Mouse (Mus musculus) C2C12 (cell line): Measurements from ENCODE around the gene Ptprn2. TPM values are rescaled to one million over a fixed set of nuclear protein-coding genes. Genes with fewer than 3 reads are reported as not detected.

Experiments
- H3K27me3 ChIP-seq: one replicate; pipeline ENCODE4 v1.6.1; 2011; ENCODE audit not compliant: control insufficient read depth, insufficient read depth, insufficient read length
- H3K36me3 ChIP-seq: one replicate; pipeline ENCODE4 v1.6.1; 2011; ENCODE audit not compliant: control insufficient read depth, insufficient read depth
- H3K4me3 ChIP-seq: one replicate; pipeline ENCODE4 v1.5.1; 2011; ENCODE audit warnings: mild to moderate bottlenecking, control low read depth; ENCODE audit not compliant: poor library complexity, insufficient read depth, severe bottlenecking
- H3K79me2 ChIP-seq: one replicate; pipeline ENCODE4 v1.6.1; 2011; ENCODE audit not compliant: control insufficient read depth, insufficient read depth
- H3K79me3 ChIP-seq: one replicate; pipeline ENCODE4 v1.6.1; 2011; ENCODE audit warnings: low read depth, control low read depth
- H3ac ChIP-seq: one replicate; pipeline ENCODE3; 2011; ENCODE audit warnings: low read depth; ENCODE audit not compliant: control insufficient read depth, insufficient read length
- CEBPB ChIP-seq: IDR thresholded peaks from one replicate; pipeline ENCODE4 v1.6.1; 2011; ENCODE audit warnings: low read depth, mild to moderate bottlenecking, control low read depth, moderate library complexity
- CTCF ChIP-seq: IDR thresholded peaks from one replicate; pipeline ENCODE4 v1.5.1; 2011; ENCODE audit not compliant: control insufficient read depth, insufficient read depth, insufficient read length
- FOSL1 ChIP-seq: IDR thresholded peaks from one replicate; pipeline ENCODE4 v1.8.0; 2011; ENCODE audit warnings: mild to moderate bottlenecking, low read length; ENCODE audit not compliant: poor library complexity, insufficient read depth, severe bottlenecking
- MAX ChIP-seq: IDR thresholded peaks from one replicate; pipeline ENCODE4 v1.6.1; 2011; ENCODE audit warnings: mild to moderate bottlenecking, control low read depth
- MYOD1 ChIP-seq: IDR thresholded peaks from one replicate; pipeline ENCODE4 v1.6.1; 2011; ENCODE audit warnings: low read depth; ENCODE audit not compliant: control insufficient read depth, insufficient read length
- MYOG ChIP-seq: IDR thresholded peaks from one replicate; pipeline ENCODE4 v1.6.1; 2011; ENCODE audit not compliant: control insufficient read depth, insufficient read length; ENCODE audit errors: extremely low read depth
- USF1 ChIP-seq: IDR thresholded peaks from one replicate; pipeline ENCODE4 v1.6.1; 2011; ENCODE audit warnings: low read depth, mild to moderate bottlenecking, control low read depth, moderate library complexity
- polyA plus RNA-seq: library from polyadenylated mRNA; unstranded; fragments of >200 nt; fragmentation: generic; extraction: Trizol; gene quantifications from one replicate; pipeline ENCODE4 v1.2.1, GENCODE M21; 2012; ENCODE audit warnings: missing spikeins

Gene Ptprn2
- polyA plus RNA-seq, 1 experiment: 0.41 TPM

GRCm38 (mm10) chr12:116641339-116642190 lies 156.0 kb downstream of the Ptprn2 start:
- Histone ChIP-seq H3K79me2 (no peaks in the 10 kb centered on the region), H3K79me3 (no peaks in the 10 kb centered on the region), H3K4me3 (no peak overlapping the region), H3K36me3 (no peaks in the 10 kb centered on the region), H3K27me3 (no peaks in the 10 kb centered on the region), H3ac (no peak overlapping the region)
- TF ChIP-seq CEBPB: no peak
- TF ChIP-seq MAX: no peak
- TF ChIP-seq USF1: no peak
- TF ChIP-seq CTCF: no peak

DNA sequence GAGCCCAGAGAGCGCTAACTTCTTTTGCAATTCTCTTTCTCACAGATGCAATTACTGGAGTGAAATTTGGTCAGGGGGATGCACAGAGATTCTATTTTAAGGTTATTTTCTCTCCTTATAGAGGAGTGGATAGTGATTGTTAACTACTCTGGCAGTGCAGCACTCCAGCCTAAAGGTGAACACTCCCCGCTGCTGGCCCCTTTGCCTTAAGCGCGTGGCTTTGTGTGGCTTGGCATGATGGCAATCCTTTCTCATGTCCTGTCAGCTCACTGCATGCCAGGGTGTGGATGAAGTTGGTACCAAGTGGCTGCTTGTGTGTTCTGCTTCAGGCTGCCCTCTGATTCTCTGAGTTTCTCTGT lies 156.7 kb downstream of the Ptprn2 start:
- Histone ChIP-seq H3K36me3 (no peaks in the 10 kb centered on the region), H3K79me3 (no peaks in the 10 kb centered on the region), H3K79me2 (no peaks in the 10 kb centered on the region), H3ac (no peak overlapping the region), H3K4me3 (no peak overlapping the region), H3K27me3 (no peaks in the 10 kb centered on the region)
- TF ChIP-seq FOSL1 (no peak), CTCF (no peak), MYOD1 (no peak), USF1 (no peak), MYOG (no peak), CEBPB (no peak), MAX (no peak)

GRCm38 (mm10) chr12:116646771-116647170 lies 161.3 kb downstream of the Ptprn2 start:
- no peak overlapping the region for H3K4me3 ChIP-seq
- H3K79me2 ChIP-seq: no peaks in the 10 kb centered on the region
- H3K36me3 ChIP-seq: no peaks in the 10 kb centered on the region
- no peaks in the 10 kb centered on the region for H3K27me3 ChIP-seq
- H3ac ChIP-seq: no peak overlapping the region
- TF ChIP-seq CEBPB (no peak), CTCF (no peak), MYOD1 (no peak), USF1 (no peak), FOSL1 (no peak), MYOG (no peak), MAX (no peak)
- H3K79me3 ChIP-seq: no peaks in the 10 kb centered on the region

GRCm38 (mm10) chr12:116648584-116649206 lies 163.2 kb downstream of the Ptprn2 start:
- no peaks in the 10 kb centered on the region for H3K27me3 ChIP-seq
- no peak overlapping the region for H3K4me3 ChIP-seq
- no peaks in the 10 kb centered on the region for H3K36me3 ChIP-seq
- no peaks in the 10 kb centered on the region for H3K79me2 ChIP-seq
- TF ChIP-seq MAX (no peak), USF1 (no peak), MYOG (no peak), CTCF (no peak), MYOD1 (no peak), CEBPB (no peak), FOSL1 (no peak)
- no peaks in the 10 kb centered on the region for H3K79me3 ChIP-seq
- H3ac ChIP-seq: no peak overlapping the region

- no peaks in the 10 kb centered on the region for H3K79me3 ChIP-seq
- H3ac ChIP-seq: no peak overlapping the region
- TF ChIP-seq CTCF: no peak
- no peak for TF ChIP-seq CEBPB
- TF ChIP-seq MAX: no peak
- no peak for TF ChIP-seq MYOD1
- TF ChIP-seq MYOG: no peak
- no peak for TF ChIP-seq FOSL1
- no peak for TF ChIP-seq USF1
- H3K36me3 ChIP-seq: no peaks in the 10 kb centered on the region
- H3K4me3 ChIP-seq: no peak overlapping the region
- no peaks in the 10 kb centered on the region for H3K79me2 ChIP-seq
- no peaks in the 10 kb centered on the region for H3K27me3 ChIP-seq
These were observed 168.2 kb downstream of the Ptprn2 start for GRCm38 (mm10) chr12:116653684-116654083.

DNA sequence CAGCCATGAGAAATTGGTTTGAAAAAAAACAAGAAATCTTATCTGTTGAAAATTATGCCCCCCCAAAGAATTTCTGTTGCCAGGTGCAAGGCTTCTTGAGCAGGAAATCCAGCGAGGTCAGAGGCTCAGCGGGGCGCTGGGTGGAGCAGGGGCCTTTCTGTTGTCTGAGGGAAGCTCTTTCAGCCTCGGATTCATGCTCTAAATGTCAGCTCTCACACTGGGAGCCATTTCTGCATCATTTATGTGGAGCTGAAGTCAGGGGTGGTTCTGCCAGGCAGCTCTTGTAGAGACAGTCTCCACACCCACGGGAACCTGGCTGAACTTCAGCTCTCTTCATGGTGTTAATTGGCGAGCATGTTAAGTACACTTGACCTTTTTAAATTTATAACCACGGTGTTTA lies 174.6 kb downstream of the Ptprn2 start:
- H3ac ChIP-seq: no peak overlapping the region
- no peaks in the 10 kb centered on the region for H3K79me2 ChIP-seq
- H3K36me3 ChIP-seq: no peaks in the 10 kb centered on the region
- H3K27me3 ChIP-seq: no peaks in the 10 kb centered on the region
- H3K4me3 ChIP-seq: no peak overlapping the region
- TF ChIP-seq MAX (no peak), CTCF (no peak), MYOG (no peak), CEBPB (no peak), FOSL1 (no peak), USF1 (no peak), MYOD1 (no peak)
- no peaks in the 10 kb centered on the region for H3K79me3 ChIP-seq
